Mouse (Mus musculus) monocyte, adult 2 months (primary cell): Measurements from ENCODE around the gene Thsd4.

Source experiments
- DNase-seq, 2 experiments: peaks; one replicate each; pipeline ENCODE4 v3.0.0; 2022; ENCODE audit warnings: low spot score in 2 of 2, low read depth in 1 of 2

Gene Thsd4

DNA sequence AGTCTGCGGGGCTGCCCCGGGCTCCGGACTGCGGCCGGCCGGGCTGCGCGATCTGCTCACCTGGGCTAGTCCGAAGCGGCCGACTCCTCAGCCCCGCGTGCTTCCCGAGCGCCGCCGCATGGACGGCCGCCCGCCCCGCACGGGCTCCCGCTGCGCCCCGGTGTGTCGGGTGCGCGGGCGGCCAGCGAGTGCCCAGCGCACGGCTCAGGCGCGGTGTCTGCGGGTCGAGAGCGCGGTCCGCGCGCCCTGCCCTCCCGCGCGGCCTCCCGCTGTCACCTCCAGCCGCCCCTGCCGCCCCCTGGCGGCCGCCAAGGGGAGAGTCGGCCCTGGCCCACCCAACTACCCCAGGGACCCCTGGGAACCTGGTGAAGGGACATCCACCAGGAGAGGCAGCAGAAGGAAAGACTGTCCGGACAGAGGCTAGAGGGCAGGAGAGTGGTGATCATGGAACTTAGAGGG lies at the start of gene Thsd4:
Gene Thsd4, minus strand, starts transcription at position 241 of the 459 bp plus-strand sequence.
- DNase-seq, result no peak

DNA sequence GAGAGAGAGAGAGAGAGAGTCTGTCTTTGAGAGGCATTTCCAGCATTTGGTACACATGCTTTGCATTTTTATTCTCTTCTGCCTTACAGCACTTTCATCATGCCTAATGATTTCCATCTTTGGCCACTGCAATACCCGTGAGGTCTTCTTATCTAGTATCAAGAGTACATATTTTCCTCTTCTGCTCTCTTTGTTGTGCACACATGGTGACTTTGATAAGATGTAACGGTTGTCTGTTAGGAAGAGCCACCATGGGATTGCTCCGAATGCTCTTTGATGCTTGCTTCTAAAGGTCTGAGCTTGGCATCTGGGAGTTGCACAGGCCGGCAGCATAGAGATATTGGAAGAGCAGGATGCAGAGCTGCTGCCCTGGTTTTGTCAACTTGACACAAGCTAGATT lies 49.2 kb upstream of the Thsd4 start:
- DNase-seq, result no peak

DNA sequence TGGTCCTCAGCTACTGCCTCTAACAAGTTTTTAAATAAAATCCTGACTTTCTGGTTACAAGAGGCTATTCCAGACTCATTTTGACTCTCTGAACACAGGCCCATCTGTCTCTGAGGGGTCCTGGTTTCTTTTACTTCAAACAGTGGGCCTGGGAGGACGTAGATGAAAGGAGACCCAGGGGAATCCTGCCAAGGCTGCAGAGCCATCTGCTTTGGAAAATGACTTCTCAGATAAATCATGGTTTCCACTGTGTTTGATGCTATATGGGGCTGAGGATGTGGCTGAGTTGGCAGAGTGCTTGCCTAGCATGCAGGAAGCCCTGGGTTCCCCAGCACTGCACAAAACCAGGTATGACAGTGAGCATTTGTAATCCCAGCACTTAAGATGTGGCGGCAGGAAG lies 47.5 kb upstream of the Thsd4 start:
- DNase-seq, result no peak

DNA sequence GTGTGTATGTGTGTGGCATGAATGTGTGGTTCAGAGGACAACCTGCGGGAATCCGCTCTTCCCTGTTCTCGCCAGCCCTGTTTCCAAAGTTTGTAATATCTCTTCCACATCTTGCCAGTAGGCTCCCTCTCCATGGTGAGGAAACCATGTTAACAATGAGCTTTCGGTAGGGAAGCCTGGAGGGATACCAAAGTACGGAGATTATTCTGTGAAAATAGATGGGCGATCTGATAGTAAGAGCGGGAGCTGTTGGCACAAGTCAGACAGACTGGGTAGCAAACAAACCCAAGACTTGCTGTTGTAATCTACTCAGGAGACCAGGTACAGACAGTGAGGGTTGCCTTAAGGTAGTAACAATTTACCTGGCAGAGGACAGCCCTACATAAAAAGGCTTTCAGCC lies 42.0 kb upstream of the Thsd4 start:
- no peak for DNase-seq

DNA sequence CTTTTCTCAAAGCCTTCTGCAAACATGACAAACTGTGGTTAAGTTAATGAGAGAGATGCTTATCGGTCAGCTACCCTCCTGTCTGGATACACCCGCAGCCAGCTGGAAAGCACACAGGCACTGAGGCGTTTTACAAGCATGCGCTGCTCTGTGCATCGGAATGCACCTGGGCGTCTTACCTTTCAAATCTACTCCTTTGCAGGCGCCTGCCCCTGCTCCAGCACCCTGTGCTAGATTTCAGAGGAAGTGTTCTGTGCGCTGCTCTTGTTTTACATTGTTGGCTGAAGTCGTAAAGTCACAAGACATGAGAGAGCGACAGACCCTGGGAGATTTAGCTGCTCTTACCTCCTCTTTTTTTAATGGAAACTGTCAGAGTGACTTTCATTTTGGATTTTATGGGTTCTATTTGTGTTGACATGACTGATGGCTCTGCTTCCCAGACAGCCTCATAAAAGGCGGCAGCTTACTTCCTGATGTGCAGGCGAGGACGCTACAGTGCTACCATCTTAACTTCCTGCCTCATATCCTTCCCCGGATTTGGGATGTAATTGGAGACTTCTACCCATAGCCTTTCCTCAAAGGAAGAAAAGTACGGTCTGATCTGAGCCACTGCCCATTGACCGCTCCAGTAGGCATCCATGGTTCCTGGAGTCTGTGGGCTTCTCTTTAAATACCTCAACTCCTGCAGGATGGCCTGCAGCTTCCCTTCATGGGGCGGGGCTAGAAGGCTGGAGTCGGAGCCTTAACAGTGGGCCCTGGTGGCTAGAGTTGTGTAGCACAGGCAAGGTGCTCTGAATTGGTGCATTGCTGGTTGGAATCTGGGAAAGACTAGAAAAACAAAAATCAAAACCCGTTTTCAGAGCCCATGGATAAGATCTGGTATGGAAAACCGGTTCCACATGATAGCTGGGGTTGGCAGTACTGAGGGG lies 40.9 kb upstream of the Thsd4 start:
- no peak for DNase-seq

DNA sequence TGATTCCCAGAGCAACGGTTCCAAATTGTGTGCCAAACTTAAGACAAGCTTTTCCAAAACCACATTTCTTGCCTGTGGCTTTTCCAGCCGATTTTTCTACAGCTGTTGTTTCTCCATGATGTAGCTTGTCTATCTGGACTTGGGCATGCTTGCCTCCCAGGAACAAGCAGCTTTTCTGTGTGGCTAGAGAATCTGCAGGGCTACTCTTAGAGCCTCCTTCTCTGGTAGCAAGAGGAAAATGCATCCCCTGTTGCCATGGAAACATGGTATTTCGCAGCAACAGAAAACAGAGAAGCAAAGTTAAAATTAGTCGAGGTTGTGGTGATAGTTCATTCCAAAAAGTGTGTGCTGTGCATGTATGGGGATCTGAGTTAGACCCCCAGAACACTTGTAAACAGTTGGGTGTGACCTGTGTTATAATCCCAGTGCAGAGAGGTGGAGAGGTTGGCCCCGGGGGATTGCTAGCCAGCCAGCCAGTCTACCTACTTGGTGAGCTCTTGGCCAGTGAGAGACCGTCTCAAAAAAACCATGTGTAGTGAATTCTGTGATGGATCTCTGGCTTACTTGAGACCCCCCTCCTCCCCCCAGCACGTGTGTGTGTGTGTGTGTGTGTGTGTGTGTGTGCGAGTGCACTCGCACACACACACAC lies 39.9 kb upstream of the Thsd4 start:
- DNase-seq, result no peak

DNA sequence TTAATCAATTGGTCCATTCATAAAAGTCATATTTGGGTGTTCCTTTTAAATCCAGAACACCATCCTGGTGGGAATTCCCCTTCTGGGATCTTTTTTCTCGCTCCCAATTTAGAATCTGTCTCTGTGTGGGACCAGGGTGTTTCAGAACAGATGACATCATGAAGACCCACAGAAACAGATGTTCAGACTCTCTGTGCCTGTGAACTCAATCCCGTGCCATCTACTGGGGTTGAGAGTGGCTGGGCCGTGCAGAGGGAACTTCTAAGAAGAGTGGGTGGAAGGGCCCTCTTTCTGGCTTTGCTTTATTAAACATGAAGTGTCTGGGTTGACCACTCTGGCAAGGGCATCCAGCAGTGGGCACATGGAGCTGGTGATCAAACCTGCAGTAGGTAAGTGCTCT lies 36.7 kb upstream of the Thsd4 start:
- DNase-seq, result no peak

DNA sequence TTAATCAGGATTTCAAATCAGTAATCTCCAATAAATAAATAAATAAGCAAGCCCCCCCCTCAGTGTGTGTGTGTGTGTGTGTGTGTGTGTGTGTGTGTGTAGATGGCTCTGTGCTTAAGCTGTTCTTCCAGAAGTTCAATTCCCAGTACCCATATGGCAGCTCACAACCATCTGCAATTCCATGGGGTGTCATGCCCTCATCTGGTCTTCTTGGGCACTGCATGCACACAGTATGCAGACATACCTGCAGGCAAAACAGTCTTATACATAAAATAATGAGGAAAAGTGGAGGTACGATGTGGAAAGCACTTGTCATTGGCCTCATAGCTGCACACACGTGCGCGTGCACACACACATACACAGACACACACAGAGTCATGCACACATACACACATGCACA lies 29.4 kb upstream of the Thsd4 start:
- DNase-seq, result no peak

DNA sequence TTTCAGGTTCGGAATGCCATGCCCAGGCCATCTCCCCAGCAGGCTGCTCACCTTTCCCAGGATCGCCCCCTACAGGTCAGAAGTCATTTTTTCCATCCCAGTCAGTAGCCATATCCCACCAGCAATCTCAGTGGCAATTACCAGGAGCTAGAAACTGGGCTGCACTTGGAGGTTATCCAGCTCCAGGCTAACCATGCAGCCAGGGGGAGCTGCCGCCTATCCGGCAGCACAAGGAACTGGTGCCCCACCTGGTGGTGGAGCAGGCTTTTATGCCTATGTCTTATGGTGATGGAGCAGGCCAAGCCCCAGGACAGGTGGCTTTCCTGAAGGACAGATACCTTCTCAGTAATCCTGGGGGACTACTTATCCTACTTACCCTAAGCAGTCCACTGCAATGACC lies 26.3 kb upstream of the Thsd4 start:
- DNase-seq, result no peak

DNA sequence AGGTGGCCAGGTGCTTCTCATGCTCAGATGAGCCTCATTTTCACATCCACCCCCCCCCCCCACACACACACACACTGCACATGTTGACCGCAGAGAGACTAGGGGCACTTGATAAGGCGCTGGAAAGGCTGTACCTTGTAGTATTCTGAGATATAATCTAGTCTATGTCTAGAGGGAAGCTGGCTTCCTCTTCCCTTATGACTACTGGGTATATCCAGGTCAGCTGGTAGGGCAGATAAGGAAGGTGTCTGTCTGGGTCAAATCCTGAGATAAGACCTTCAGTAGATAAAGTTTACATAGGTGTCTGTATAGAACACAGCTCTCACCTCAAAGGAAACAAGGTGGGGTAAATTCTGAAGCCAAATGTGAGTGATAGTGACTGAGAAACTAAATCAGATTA lies 24.3 kb upstream of the Thsd4 start:
- DNase-seq, result no peak

DNA sequence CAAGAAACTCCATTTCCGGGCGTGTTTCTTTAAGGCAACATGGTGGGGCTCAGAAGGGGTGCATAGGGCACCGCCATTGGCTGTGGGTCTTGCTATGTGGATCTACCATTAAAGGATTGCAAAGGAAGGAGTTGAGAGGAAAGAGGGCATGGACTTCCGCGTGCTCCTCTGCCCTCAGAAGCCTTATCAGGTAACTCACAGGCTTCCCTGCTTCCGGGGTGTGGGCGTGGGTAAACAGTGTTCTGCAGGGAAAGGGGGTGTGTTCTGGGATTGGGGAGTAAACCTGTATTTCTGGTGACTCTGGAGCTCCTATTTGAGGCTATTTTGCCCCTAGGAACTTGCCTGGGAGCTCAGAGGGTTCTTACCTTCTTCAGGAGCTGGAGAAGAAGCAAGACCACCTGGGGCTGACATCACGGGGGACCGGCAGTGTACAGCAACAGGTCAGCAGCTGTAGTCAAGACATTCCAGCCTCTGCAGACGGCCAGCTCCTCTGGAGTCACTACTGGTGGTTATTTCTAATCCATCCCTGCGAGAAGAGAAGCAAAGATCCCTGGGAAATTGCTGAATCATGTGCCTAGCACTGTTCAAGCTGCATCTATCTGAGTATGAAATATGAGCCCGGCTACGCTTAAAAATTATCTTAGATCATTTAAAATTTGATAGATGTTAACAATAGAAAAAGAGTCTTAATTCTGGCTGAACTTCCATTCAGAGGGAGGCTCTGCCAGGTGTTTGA lies 23.7 kb upstream of the Thsd4 start:
- DNase-seq, result no peak

DNA sequence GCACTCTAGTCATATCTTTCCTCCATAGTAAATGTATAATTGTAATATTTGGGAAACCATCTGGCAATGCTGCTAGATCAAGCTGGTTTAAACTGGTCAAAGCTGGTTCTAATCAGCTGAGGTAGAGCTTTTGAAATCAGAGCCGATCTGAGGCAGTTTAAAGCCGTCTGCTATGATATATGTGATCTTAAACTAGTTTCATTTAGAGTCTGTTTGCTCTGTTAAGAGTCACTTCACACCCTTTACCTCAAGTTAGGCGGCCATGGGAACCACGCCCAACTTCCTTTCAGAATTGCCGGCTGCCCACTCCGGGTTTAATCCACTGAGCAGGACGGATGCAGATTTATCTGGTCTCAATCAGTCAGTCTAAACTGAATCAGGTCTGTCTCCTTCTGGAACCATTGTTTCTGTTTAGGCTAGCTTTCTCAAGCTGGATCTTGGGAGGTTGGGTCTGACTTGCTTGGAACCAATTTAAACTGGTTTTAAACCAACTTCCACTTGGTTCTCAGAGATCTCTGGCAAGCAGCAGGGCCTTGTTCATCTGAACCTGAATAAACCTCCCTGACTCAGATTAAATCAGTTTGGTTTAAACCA lies 21.7 kb upstream of the Thsd4 start:
- DNase-seq, result no peak

DNA sequence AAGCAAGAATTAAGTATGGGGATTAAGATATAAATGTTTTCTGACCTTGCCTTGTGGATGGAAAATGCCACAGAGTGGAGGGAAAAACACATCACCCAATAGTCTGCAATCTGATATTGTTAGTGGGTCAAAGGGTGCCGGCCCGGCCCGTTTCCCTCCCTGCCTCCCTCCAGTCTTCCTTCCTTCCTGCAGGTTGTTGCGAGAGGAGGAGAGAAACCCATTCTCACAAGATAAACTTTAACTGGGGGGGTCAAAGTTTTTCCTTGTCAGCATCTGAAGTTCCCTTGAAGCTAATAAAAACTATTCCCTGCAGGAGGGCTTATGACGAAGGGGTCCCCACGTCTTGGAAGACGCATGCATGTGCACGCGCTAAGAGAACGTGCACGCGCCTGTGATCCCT lies 8.5 kb upstream of the Thsd4 start:
- no peak for DNase-seq

DNA sequence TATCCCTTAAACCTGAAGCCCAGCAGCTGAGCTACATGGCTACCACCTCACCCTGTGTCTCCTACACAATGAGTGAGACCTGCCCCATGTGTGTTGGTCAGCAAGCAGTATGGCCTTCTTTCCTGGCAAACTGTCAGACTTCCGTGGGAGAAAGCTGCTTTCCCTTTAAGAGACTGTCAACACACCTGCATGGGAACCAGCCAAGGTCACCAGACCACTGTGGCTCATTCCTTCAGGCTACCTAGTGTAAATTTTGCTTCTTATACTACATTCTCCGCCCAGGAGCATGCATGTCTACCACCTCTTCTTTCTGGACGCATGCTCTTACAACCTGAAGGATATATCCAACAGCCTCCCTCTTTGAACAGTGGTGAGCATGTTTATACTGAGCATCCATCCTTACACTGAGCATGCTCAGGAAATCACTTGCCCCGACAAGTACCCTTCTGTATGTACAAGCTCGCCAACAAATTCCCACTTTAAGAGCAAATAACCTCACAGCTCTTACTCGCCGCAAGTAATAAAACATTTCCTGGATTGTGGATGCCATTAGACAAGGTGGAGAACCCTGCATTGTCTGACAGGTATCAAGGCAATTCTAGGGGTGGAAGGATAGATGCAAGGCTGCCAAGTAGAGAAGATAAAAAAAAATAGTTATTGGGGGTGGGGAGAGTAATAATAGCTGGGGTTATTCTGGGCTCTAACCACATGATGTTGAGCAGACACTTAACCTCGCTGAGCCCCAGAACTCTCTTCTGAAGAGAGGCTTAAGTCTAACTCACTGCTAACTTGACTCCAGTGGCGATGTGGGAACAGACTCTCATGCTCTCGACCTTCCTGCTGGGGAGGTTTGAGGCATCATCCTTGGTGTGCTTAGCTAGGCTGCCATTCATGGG lies 7.8 kb upstream of the Thsd4 start:
- no peak for DNase-seq

DNA sequence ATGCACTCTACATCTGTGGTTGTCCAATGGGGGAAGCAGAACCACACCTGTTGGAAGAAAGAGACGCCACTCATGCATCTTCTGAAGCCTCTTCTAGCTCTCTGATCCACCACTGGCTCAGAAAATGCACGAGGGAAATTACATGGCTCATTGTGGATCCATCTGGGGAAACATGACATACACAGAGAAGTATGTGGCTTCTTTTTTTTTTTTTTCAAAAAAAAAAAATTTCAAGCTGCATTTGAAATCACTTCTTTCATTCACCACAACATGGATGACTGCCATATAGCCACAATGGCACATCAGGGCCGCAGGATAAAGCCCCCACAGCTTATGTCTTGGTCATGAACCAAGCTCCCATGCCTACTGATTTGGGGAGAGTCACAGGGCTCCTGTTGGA lies 6.4 kb upstream of the Thsd4 start:
- DNase-seq, result no peak

DNA sequence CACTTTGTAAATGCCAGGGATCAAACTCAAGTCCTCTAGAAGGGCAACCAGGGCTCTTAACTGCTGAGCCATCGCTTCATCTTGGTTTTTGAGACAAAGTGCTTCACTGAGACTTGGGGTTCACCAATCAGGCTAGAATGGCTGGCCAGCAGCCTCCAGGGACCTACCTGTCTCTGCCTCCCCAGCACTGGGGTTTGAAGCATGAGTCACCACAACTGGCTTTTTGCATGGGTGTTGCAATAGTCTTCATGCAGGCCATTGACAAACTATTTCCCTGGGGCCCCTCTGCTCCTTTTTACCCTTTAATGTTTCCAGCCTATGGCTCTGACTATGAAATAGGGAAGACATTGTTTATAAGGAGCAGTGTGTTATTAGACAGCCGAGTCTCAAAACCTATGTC lies 6.0 kb upstream of the Thsd4 start:
- no peak for DNase-seq

DNA sequence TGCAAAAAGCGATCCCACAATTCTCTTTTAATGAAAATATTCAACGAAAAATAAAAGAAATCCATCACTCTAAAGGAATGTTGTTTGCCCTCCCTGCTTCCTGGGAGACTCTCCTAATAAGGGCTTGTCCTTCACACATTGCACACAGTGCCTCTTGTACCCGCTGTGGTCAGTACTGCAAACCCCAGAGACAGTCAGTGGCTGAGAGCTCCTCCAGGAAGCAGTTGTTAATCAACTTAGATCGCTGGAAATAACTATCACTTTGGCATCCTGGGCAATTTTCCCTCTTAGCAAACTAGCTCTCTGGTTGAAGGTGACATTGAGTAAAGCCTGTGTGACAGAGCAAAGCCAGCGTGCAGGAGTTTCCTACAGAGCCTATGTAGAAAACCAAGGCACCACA lies 5.2 kb upstream of the Thsd4 start:
- no peak for DNase-seq

DNA sequence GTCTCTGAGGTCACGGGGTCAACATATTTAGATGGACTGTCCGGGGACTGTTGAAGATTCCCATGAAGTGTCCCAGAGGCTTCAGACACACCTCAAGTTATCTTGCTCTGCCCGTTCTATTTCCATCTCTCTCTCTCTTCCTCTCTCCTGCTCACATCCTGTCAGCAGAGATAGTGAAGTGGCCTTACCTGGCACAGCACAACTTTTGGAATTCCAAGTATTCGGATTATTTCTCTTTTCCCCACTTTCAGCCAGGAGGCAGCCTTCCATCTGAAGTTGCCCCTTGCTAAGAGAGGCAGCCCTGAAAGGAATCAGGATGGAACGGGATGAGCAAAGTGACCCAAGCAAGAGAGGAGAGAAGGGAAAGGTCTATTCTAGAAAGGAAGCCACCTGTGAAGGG lies 4.3 kb upstream of the Thsd4 start:
- no peak for DNase-seq

DNA sequence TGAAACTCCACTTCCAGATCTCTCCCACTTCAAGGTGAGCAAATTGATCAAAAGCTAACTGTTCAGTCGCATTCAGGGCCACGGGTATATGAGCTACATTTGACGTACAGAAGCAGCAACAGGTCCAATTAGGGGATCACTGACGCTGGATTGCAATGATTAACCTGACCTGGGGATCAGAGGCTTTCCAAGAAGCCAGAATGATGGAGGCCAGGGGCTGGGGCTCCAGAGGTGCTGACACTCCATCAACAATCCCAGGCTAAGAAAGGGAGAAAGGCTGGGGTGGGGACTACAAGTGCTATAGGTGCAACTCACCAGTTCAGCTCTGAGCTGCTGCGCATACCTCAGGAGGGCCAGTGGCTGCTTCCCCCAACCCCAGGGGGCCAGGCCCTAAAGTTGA lies 703 bp downstream of the Thsd4 start:
- no peak for DNase-seq

DNA sequence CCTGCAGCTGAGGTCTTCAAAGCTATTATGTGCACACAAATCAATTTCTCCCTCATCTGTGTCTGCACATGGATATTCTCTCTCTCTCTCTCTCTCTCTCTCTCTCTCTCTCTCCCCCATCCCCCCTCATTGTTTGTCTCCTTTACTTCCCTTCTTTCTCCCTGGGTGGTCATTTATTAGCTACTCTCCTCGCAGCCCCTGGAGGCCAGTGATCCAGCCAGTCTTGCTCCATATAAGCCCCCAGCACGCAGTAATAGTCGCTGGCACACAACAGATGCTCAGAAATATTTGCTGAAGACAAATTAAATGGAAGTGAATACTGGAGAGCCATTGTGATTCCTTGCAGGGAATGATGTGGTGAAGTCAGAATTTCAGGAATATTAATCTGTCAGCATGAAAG lies 2.2 kb downstream of the Thsd4 start:
- no peak for DNase-seq

DNA sequence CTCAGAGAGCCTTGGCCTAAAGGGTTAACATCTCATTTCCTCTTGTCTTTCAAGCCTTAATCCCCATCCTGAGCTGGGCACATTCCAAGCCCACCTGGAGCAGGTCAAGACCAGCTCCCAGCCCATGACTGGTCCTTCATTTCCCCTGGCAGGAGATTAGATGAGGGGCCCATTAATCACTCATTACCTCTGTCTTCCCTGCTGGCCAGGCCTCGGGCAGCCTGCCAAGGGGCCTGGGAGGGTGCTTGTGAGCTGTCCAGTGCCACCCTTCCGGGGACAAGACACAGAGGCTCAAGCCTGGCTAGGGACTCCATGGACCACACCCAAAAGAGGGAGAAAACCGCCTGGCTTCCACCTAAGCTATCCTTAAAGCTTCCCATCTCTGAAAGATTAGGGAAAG lies 3.6 kb downstream of the Thsd4 start:
- DNase-seq, result no peak
